Mouse (Mus musculus): ENCODE results near the gene Insc.

- TF ChIP-seq CTCF (conservative IDR thresholded peaks at IDR 0.05 in 1 of 2, IDR thresholded peaks at IDR 0.05 in 1 of 2; ENCODE audit: low read depth in 2 of 2, low read length in 2 of 2) = no peak
- TF ChIP-seq ZKSCAN1 (IDR thresholded peaks at IDR 0.05; ENCODE audit: borderline replicate concordance, low read depth, low read length) = no peak
- TF ChIP-seq ZMIZ1 (IDR thresholded peaks at IDR 0.05; ENCODE audit: low read depth, low read length) = no peak
- no peak for TF ChIP-seq MAFK (IDR thresholded peaks at IDR 0.05; ENCODE audit: insufficient replicate concordance, low read length)
- TF ChIP-seq ZNF384 (IDR thresholded peaks at IDR 0.05; ENCODE audit: low read depth, low read length) = no peak
Measured at GRCm38 (mm10) chr7:114768516-114768915, 25.0 kb downstream of the Insc start.

Measured in CH12.LX (cell line).